Mouse (Mus musculus): ENCODE results near the gene Tfdp1. TPM values are rescaled to one million over a fixed set of nuclear protein-coding genes. Genes with fewer than 3 reads are reported as not detected.

Gene Tfdp1
- total RNA-seq, 2 experiments from 2014 or later = 37.2 to 40.7 TPM

- intact Hi-C loops (cut with DNase I) = no loop called here
- DNase-seq (ENCODE audit: low spot score) = no peak
These were observed 13.0 kb downstream of the Tfdp1 start for GRCm38 (mm10) chr8:13351593-13351992.

- no peak for DNase-seq (ENCODE audit: low spot score)
- intact Hi-C loops (cut with DNase I) = no loop called here
These were observed 14.1 kb downstream of the Tfdp1 start for GRCm38 (mm10) chr8:13352601-13353000.

GRCm38 (mm10) chr8:13353155-13353833 lies 14.7 kb downstream of the Tfdp1 start:
- intact Hi-C loops (cut with DNase I) = no loop called here
- no peak for DNase-seq (ENCODE audit: low spot score)

- intact Hi-C loops (cut with DNase I) = no loop called here
- DNase-seq (ENCODE audit: low spot score) = no peak
These were observed 15.3 kb downstream of the Tfdp1 start for GRCm38 (mm10) chr8:13353883-13354282.

GRCm38 (mm10) chr8:13356221-13356620 lies 17.7 kb downstream of the Tfdp1 start:
- intact Hi-C loops (cut with DNase I) = no loop called here
- no peak for DNase-seq (ENCODE audit: low spot score)

- intact Hi-C loops (cut with DNase I) = no loop called here
- no peak for DNase-seq (ENCODE audit: low spot score)
These were observed 18.1 kb downstream of the Tfdp1 start for GRCm38 (mm10) chr8:13356681-13357080.

- no peak for DNase-seq (ENCODE audit: low spot score)
- intact Hi-C loops (cut with DNase I) = no loop called here
These were observed 21.7 kb downstream of the Tfdp1 start for GRCm38 (mm10) chr8:13360213-13360612.

- intact Hi-C loops (cut with DNase I) = no loop called here
- no peak for DNase-seq (ENCODE audit: low spot score)
These were observed 23.3 kb downstream of the Tfdp1 start for GRCm38 (mm10) chr8:13361865-13362264.

- intact Hi-C loops (cut with DNase I) = no loop called here
- no peak for DNase-seq (ENCODE audit: low spot score)
These were observed 34.7 kb downstream of the Tfdp1 start for GRCm38 (mm10) chr8:13373151-13373662.

- no peak for DNase-seq (ENCODE audit: low spot score)
- intact Hi-C loops (cut with DNase I) = no loop called here
These were observed 43.1 kb downstream of the Tfdp1 start for GRCm38 (mm10) chr8:13381630-13382029.

- DNase-seq (ENCODE audit: low spot score) = no peak
- intact Hi-C loops (cut with DNase I) = no loop called here
These were observed 44.0 kb downstream of the Tfdp1 start for GRCm38 (mm10) chr8:13382536-13382935.

GRCm38 (mm10) chr8:13382999-13383398 lies 44.4 kb downstream of the Tfdp1 start:
- intact Hi-C loops (cut with DNase I) = no loop called here

GRCm38 (mm10) chr8:13386366-13386765 lies 47.8 kb downstream of the Tfdp1 start:
- no peak for DNase-seq (ENCODE audit: low spot score)
- intact Hi-C loops (cut with DNase I) = no loop called here

More at GRCm38 (mm10) chr8:13382999-13383398, 44.4 kb downstream of the Tfdp1 start:
- no peak for DNase-seq (ENCODE audit: low spot score)

GRCm38 (mm10) chr8:13387728-13388127 lies 49.2 kb downstream of the Tfdp1 start:
- DNase-seq (ENCODE audit: low spot score) = no peak
- intact Hi-C loops (cut with DNase I) = no loop called here

GRCm38 (mm10) chr8:13388744-13389143 lies 50.2 kb downstream of the Tfdp1 start:
- DNase-seq (ENCODE audit: low spot score) = no peak
- intact Hi-C loops (cut with DNase I) = no loop called here

- intact Hi-C loops (cut with DNase I) = no loop called here
- DNase-seq (ENCODE audit: low spot score) = no peak
These were observed 55.3 kb downstream of the Tfdp1 start for GRCm38 (mm10) chr8:13393869-13394268.

- DNase-seq (ENCODE audit: low spot score) = no peak
- intact Hi-C loops (cut with DNase I) = no loop called here
These were observed 58.2 kb downstream of the Tfdp1 start, which contains the start of gene Atp4b for GRCm38 (mm10) chr8:13396725-13397124. Atp4b (minus strand) TSS chr8:13396825.

- intact Hi-C loops (cut with DNase I) = no loop called here
- DNase-seq (ENCODE audit: low spot score) = no peak
These were observed 65.0 kb downstream of the Tfdp1 start for GRCm38 (mm10) chr8:13403517-13403916.

GRCm38 (mm10) chr8:13404666-13405131 lies 66.1 kb downstream of the Tfdp1 start, which contains the start of gene Grk1:
Grk1 (plus strand) TSS chr8:13405081.
- no peak for DNase-seq (ENCODE audit: low spot score)
- intact Hi-C loops (cut with DNase I) = no loop called here

- intact Hi-C loops (cut with DNase I) = no loop called here
- DNase-seq (ENCODE audit: low spot score) = no peak
These were observed 67.5 kb downstream of the Tfdp1 start for GRCm38 (mm10) chr8:13406011-13406410.

- intact Hi-C loops (cut with DNase I) = loop anchor here (1.0 to 5.0 kb wide), 2 partner anchors 51 to 316 kb away; no protein-coding TSS in a partner anchor
- DNase-seq (ENCODE audit: low spot score) = no peak
These were observed 73.0 kb downstream of the Tfdp1 start for GRCm38 (mm10) chr8:13411597-13411996.
